Comparison of ENCODE assay signal across 9 mouse cellular contexts in the genomic region with DNA sequence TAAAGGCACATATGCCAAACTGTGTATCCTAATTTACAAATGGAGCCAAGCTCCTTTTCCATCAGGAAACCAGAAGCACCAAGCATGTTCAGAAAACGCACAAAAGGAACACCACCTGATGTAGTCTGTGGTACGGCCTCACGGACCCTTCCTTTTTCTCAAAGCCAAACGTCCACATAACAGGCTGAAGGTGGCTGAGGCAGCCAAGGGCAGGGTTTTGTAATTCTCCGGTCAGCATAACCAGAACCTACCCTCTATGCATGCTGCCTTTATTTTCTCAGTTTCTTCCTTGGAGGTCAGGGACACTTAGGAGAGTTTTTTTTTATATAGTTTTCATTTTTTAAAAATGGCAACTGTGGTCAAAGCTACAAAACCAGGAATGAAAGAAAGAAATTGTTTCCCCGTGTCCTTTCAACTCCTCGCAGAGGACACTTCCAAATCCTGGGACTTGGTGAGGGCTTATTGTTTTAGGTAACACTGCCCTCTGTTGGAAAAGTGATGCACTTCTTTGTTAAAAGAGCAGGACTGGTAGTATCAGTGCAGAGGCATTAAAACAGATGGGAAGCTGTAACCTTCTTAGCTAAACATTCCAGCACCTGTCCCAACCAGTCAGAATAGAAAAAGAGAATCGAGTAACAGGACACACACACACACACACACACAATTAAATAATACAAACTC.
A peak's percentile ranks its signal among the peaks of the same experiment; 100 is the strongest.
DNase-seq lines count a peak whose midpoint lies in the region; ATAC-seq lines count a peak whose summit lies in the region.
"Had no signal": no experiment of that assay in that cellular context is flagged by ENCODE, and none has a peak within 500 bp of the region (broad histone marks: within the 10 kb centered on the region; RNA-seq: fewer than 3 reads in every experiment).

No protein-coding gene starts in this region.

- 0 out of 2 replicates have a peak overlapping the region, but pooled peaks have one; percentile 37 for H3K27ac ChIP-seq in hindbrain, embryonic 13.5 days
- H3K27ac ChIP-seq in neural tube, embryonic 14.5 days (ENCODE audit: low read depth, low read length), result no peak overlapping the region
- H3K27ac ChIP-seq: liver, embryonic 13.5 days had no signal

- H3K36me3 ChIP-seq in hindbrain, embryonic 13.5 days, result no peaks in the 10 kb centered on the region
- H3K36me3 ChIP-seq in neural tube, embryonic 14.5 days (ENCODE audit: control insufficient read depth, insufficient read depth, low read length), result no peaks in the 10 kb centered on the region
- H3K36me3 ChIP-seq: liver, embryonic 13.5 days had no signal

- no peak overlapping the region for H3K4me3 ChIP-seq in hindbrain, embryonic 13.5 days
- H3K4me3 ChIP-seq in neural tube, embryonic 14.5 days (ENCODE audit: low read depth, low read length), result no peak overlapping the region
- H3K4me3 ChIP-seq: liver, embryonic 13.5 days had no signal

- no peaks in the 10 kb centered on the region for H3K27me3 ChIP-seq in hindbrain, embryonic 13.5 days
- no peaks in the 10 kb centered on the region for H3K27me3 ChIP-seq in neural tube, embryonic 14.5 days (ENCODE audit: control insufficient read depth, insufficient read depth, low read length)
- H3K27me3 ChIP-seq: liver, embryonic 13.5 days had no signal

- no peaks in the 10 kb centered on the region for H3K4me1 ChIP-seq in hindbrain, embryonic 13.5 days (replicated peaks)
- H3K4me1 ChIP-seq in neural tube, embryonic 14.5 days (ENCODE audit: control insufficient read depth, insufficient read depth, low read length), result no peaks in the 10 kb centered on the region
- H3K4me1 ChIP-seq: liver, embryonic 13.5 days had no signal

- H3K9me3 ChIP-seq in hindbrain, embryonic 13.5 days, result no peaks in the 10 kb centered on the region
- H3K9me3 ChIP-seq in neural tube, embryonic 14.5 days (ENCODE audit: control insufficient read depth, low read length), result no peaks in the 10 kb centered on the region
- H3K9me3 ChIP-seq: liver, embryonic 13.5 days had no signal

- peak; percentile 96 for ATAC-seq in hindbrain, embryonic 13.5 days (ENCODE audit: low FRiP score)
- ATAC-seq in neural tube, embryonic 14.5 days (ENCODE audit: low read depth), result peak; percentile 95

- H3K4me2 ChIP-seq in hindbrain, embryonic 13.5 days, result no peak overlapping the region
- H3K4me2 ChIP-seq in neural tube, embryonic 14.5 days (ENCODE audit: low read depth, low read length), result no peak overlapping the region
- H3K4me2 ChIP-seq: liver, embryonic 13.5 days had no signal

- WGBS in hindbrain, embryonic 13.5 days, result 46% methylated on average over 8 of the region's 8 CpGs
- 44% methylated on average over 8 of the region's 8 CpGs for WGBS in neural tube, embryonic 14.5 days

- H3K9ac ChIP-seq in hindbrain, embryonic 13.5 days, result no peak overlapping the region
- H3K9ac ChIP-seq in neural tube, embryonic 14.5 days (replicated peaks; ENCODE audit: low read depth, low read length), result no peak overlapping the region
- H3K9ac ChIP-seq: liver, embryonic 13.5 days had no signal

- DNase-seq in layer of hippocampus, adult 11-12 months (ENCODE audit: low spot score), result peak; percentile 45
- no peak for DNase-seq in layer of hippocampus, postnatal 25 days (ENCODE audit: extremely low spot score in 1 of 2, low spot score in 1 of 2)
- peak; percentile 91 for DNase-seq in NIH3T3 (ENCODE audit: low read depth)
- peak; percentile 79 for DNase-seq in embryo, embryonic 11 days
- peak; percentile 14 to 49 for DNase-seq in left cerebral cortex, adult 9 months (ENCODE audit: low spot score in 2 of 2)
- no peak for DNase-seq in spleen, adult 18-20 months
- DNase-seq: liver, embryonic 13.5 days had no signal

Comparison
In these comparisons a context has a peak if more than half of its experiments do, and no peak if none do; other contexts are left out.
1. DNase-seq: peak in layer of hippocampus, adult 11-12 months (single experiment), NIH3T3 (single experiment), embryo, embryonic 11 days (single experiment) and left cerebral cortex, adult 9 months (2 of 2); none in layer of hippocampus, postnatal 25 days (0 of 2) and spleen, adult 18-20 months (0 of 2).